Mouse (Mus musculus): ENCODE results near the gene Vamp5. TPM values are rescaled to one million over a fixed set of nuclear protein-coding genes. Genes with fewer than 3 reads are reported as not detected.

Vamp5 gene
- polyA plus RNA-seq, 1 experiment from 2014 or later, result 15.8 TPM

- WGBS, result 61% methylated on average over 5 of the region's 5 CpGs
- ATAC-seq (replicated peaks; ENCODE audit: insufficient number of reproducible peaks, low FRiP score, low TSS enrichment, low read depth), result no peak
- no peak for DNase-seq (ENCODE audit: low spot score)
Measured at GRCm38 (mm10) chr6:72361121-72361551, 19.1 kb downstream of the Vamp5 start.

GRCm38 (mm10) chr6:72360599-72360935 lies 19.7 kb downstream of the Vamp5 start:
- H3K9ac ChIP-seq (replicated peaks; ENCODE audit: low read length), result no peak overlapping the region; the same call in 1 of the 2 replicates
- no peak overlapping the region for H3K27ac ChIP-seq (replicated peaks; ENCODE audit: low read depth, low read length)
- DNase-seq (ENCODE audit: low spot score) (no peak), ATAC-seq (replicated peaks; ENCODE audit: insufficient number of reproducible peaks, low FRiP score, low TSS enrichment, low read depth) (no peak)
- WGBS, result 81% methylated on average over 7 of the region's 7 CpGs
- no peak overlapping the region for H3K4me3 ChIP-seq (ENCODE audit: low read depth, low read length)
- 0 out of 2 replicates have a peak, but pooled peaks cover 2% of the 10 kb centered on the region for H3K4me1 ChIP-seq (ENCODE audit: control insufficient read depth, insufficient read depth, low read length)
- no peaks in the 10 kb centered on the region for H3K27me3 ChIP-seq (ENCODE audit: control insufficient read depth, insufficient read depth, low read length)
- no peaks in the 10 kb centered on the region for H3K9me3 ChIP-seq (replicated peaks; ENCODE audit: control insufficient read depth, low read length)
- H3K36me3 ChIP-seq (replicated peaks; ENCODE audit: control insufficient read depth, insufficient read depth, low read depth, low read length), result peaks cover 6% of the 10 kb centered on the region
- H3K4me2 ChIP-seq (ENCODE audit: low read depth, low read length), result no peak overlapping the region

More at GRCm38 (mm10) chr6:72361121-72361551, 19.1 kb downstream of the Vamp5 start:
- no peak overlapping the region for H3K9ac ChIP-seq (replicated peaks; ENCODE audit: low read length)
- no peak overlapping the region for H3K27ac ChIP-seq (replicated peaks; ENCODE audit: low read depth, low read length)
- H3K27me3 ChIP-seq (ENCODE audit: control insufficient read depth, insufficient read depth, low read length), result no peaks in the 10 kb centered on the region
- 0 out of 2 replicates have a peak, but pooled peaks cover 2% of the 10 kb centered on the region for H3K4me1 ChIP-seq (ENCODE audit: control insufficient read depth, insufficient read depth, low read length)
- H3K4me3 ChIP-seq (ENCODE audit: low read depth, low read length), result peak overlapping the region; percentile 76; the same call in 1 of the 2 replicates
- peak overlapping the region; percentile 71 for H3K4me2 ChIP-seq (ENCODE audit: low read depth, low read length)
- no peaks in the 10 kb centered on the region for H3K9me3 ChIP-seq (replicated peaks; ENCODE audit: control insufficient read depth, low read length)
- peaks cover 6% of the 10 kb centered on the region for H3K36me3 ChIP-seq (replicated peaks; ENCODE audit: control insufficient read depth, insufficient read depth, low read depth, low read length)

DNA sequence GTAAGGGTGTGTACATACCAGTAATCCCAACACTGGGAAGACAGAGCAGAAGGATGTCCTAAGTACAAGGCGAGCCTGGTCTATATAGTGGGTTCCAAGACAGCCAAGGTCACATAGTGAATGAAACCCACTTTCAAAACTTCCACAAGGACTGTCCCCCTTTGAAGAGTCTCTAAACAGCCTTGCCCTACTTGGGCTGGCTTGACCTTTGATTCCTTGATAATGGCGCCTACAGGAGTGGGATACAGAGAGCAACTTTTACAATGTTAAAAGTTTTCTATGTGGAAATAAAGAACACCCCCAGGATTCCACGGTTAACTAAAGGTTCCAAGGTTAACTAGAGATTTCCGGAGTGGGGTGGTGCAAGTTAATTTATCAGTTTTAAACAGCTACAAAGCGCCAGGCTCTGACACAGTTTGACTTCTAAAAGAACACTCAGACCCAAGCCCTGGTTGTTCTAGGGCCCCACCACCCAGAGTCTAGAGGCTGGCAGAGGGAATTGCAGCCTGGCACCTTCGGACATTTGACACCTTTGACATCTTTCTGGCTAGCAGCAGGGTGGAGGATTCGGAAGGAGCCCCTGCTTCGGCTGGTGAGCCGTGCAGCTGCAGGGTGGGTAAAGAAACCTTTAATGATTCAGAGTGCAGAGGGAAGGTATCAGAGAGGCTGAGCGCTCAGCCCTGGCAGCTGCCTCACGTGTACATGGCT lies 20.2 kb downstream of the Vamp5 start:
- H3K9ac ChIP-seq (replicated peaks; ENCODE audit: low read length), result no peak overlapping the region; the same call in 1 of the 2 replicates
- no peak overlapping the region for H3K27ac ChIP-seq (replicated peaks; ENCODE audit: low read depth, low read length)
- H3K4me3 ChIP-seq (ENCODE audit: low read depth, low read length), result no peak overlapping the region
- no peak for DNase-seq (ENCODE audit: low spot score)
- no peaks in the 10 kb centered on the region for H3K9me3 ChIP-seq (replicated peaks; ENCODE audit: control insufficient read depth, low read length)
- 0 out of 2 replicates have a peak, but pooled peaks cover 2% of the 10 kb centered on the region for H3K4me1 ChIP-seq (ENCODE audit: control insufficient read depth, insufficient read depth, low read length)
- H3K36me3 ChIP-seq (replicated peaks; ENCODE audit: control insufficient read depth, insufficient read depth, low read depth, low read length), result peaks cover 6% of the 10 kb centered on the region
- no peak overlapping the region for H3K4me2 ChIP-seq (ENCODE audit: low read depth, low read length)
- H3K27me3 ChIP-seq (ENCODE audit: control insufficient read depth, insufficient read depth, low read length), result no peaks in the 10 kb centered on the region
- 82% methylated on average over 11 of the region's 11 CpGs for WGBS
- no peak for ATAC-seq (replicated peaks; ENCODE audit: insufficient number of reproducible peaks, low FRiP score, low TSS enrichment, low read depth)

DNA sequence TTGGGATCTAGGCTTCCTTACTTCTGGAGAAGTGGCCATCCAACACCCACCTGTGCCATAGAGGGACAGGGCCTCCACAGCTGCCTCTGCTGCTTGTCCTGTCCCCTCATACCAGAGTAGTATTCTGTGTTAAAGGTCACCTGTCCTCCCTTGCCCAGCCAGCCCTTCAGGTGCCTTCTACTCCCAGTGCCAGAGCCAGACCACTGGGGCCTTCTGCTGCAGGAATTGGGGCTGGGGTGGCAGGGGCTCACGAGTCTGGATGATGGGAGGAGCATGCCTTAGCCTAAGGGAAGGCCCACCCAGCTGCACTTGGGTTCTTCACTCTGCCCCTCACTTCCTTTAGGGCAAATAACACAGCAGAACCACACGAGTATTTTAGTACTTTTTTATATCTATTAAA lies 20.9 kb downstream of the Vamp5 start:
- DNase-seq (ENCODE audit: low spot score) (no peak), ATAC-seq (replicated peaks; ENCODE audit: insufficient number of reproducible peaks, low FRiP score, low TSS enrichment, low read depth) (no peak)
- peaks cover 6% of the 10 kb centered on the region for H3K36me3 ChIP-seq (replicated peaks; ENCODE audit: control insufficient read depth, insufficient read depth, low read depth, low read length)
- no peaks in the 10 kb centered on the region for H3K27me3 ChIP-seq (ENCODE audit: control insufficient read depth, insufficient read depth, low read length)
- H3K4me2 ChIP-seq (ENCODE audit: low read depth, low read length), result no peak overlapping the region
- no peak overlapping the region for H3K9ac ChIP-seq (replicated peaks; ENCODE audit: low read length)
- H3K4me1 ChIP-seq (ENCODE audit: control insufficient read depth, insufficient read depth, low read length), result peaks cover 2% of the 10 kb centered on the region; the same call in 1 of the 2 replicates
- WGBS, result 71% methylated on average over 2 of the region's 2 CpGs
- H3K4me3 ChIP-seq (ENCODE audit: low read depth, low read length), result no peak overlapping the region
- H3K27ac ChIP-seq (replicated peaks; ENCODE audit: low read depth, low read length), result no peak overlapping the region
- no peaks in the 10 kb centered on the region for H3K9me3 ChIP-seq (replicated peaks; ENCODE audit: control insufficient read depth, low read length)

- H3K4me2 ChIP-seq (ENCODE audit: low read depth, low read length), result no peak overlapping the region
- H3K4me1 ChIP-seq (ENCODE audit: control insufficient read depth, insufficient read depth, low read length), result peaks cover 2% of the 10 kb centered on the region; the same call in 1 of the 2 replicates
- no peak overlapping the region for H3K27ac ChIP-seq (replicated peaks; ENCODE audit: low read depth, low read length)
- 88% methylated on average over 10 of the region's 10 CpGs for WGBS
- H3K9me3 ChIP-seq (replicated peaks; ENCODE audit: control insufficient read depth, low read length), result no peaks in the 10 kb centered on the region
- H3K27me3 ChIP-seq (ENCODE audit: control insufficient read depth, insufficient read depth, low read length), result no peaks in the 10 kb centered on the region
- H3K36me3 ChIP-seq (replicated peaks; ENCODE audit: control insufficient read depth, insufficient read depth, low read depth, low read length), result peaks cover 6% of the 10 kb centered on the region
- no peak for DNase-seq (ENCODE audit: low spot score)
- no peak for ATAC-seq (replicated peaks; ENCODE audit: insufficient number of reproducible peaks, low FRiP score, low TSS enrichment, low read depth)
- H3K9ac ChIP-seq (replicated peaks; ENCODE audit: low read length), result no peak overlapping the region
- no peak overlapping the region for H3K4me3 ChIP-seq (ENCODE audit: low read depth, low read length)
Measured at GRCm38 (mm10) chr6:72358086-72358764, 22.0 kb downstream of the Vamp5 start.

- Histone ChIP-seq H3K36me3 (replicated peaks; ENCODE audit: control insufficient read depth, insufficient read depth, low read depth, low read length) (peaks cover 6% of the 10 kb centered on the region), H3K9ac (replicated peaks; ENCODE audit: low read length) (no peak overlapping the region)
- no peak for DNase-seq (ENCODE audit: low spot score)
Measured at GRCm38 (mm10) chr6:72357164-72358079, 22.8 kb downstream of the Vamp5 start.

GRCm38 (mm10) chr6:72356001-72356532 lies 24.2 kb downstream of the Vamp5 start:
- Histone ChIP-seq H3K27me3 (ENCODE audit: control insufficient read depth, insufficient read depth, low read length) (no peaks in the 10 kb centered on the region), H3K4me3 (ENCODE audit: low read depth, low read length) (peak overlapping the region; percentile 56), H3K9me3 (replicated peaks; ENCODE audit: control insufficient read depth, low read length) (no peaks in the 10 kb centered on the region), H3K4me2 (ENCODE audit: low read depth, low read length) (peak overlapping the region; percentile 97), H3K9ac (replicated peaks; ENCODE audit: low read length) (peak overlapping the region; percentile 72), H3K4me1 (ENCODE audit: control insufficient read depth, insufficient read depth, low read length) (peaks cover under 1% of the 10 kb centered on the region; the same call in 1 of the 2 replicates), H3K27ac (replicated peaks; ENCODE audit: low read depth, low read length) (no peak overlapping the region), H3K36me3 (replicated peaks; ENCODE audit: control insufficient read depth, insufficient read depth, low read depth, low read length) (peaks cover 6% of the 10 kb centered on the region)
- WGBS, result 33% methylated on average over 8 of the region's 8 CpGs
- DNase-seq (ENCODE audit: low spot score) (no peak), ATAC-seq (replicated peaks; ENCODE audit: insufficient number of reproducible peaks, low FRiP score, low TSS enrichment, low read depth) (0 out of 2 replicates have a peak, but pooled peaks have one; percentile 5)

More at GRCm38 (mm10) chr6:72357164-72358079, 22.8 kb downstream of the Vamp5 start:
- Histone ChIP-seq H3K9me3 (replicated peaks; ENCODE audit: control insufficient read depth, low read length) (no peaks in the 10 kb centered on the region), H3K4me1 (ENCODE audit: control insufficient read depth, insufficient read depth, low read length) (peaks cover 2% of the 10 kb centered on the region; the same call in 1 of the 2 replicates), H3K27me3 (ENCODE audit: control insufficient read depth, insufficient read depth, low read length) (no peaks in the 10 kb centered on the region), H3K4me2 (ENCODE audit: low read depth, low read length) (no peak overlapping the region), H3K27ac (replicated peaks; ENCODE audit: low read depth, low read length) (no peak overlapping the region), H3K4me3 (ENCODE audit: low read depth, low read length) (no peak overlapping the region)
- WGBS, result 78% methylated on average over 5 of the region's 5 CpGs
- ATAC-seq (replicated peaks; ENCODE audit: insufficient number of reproducible peaks, low FRiP score, low TSS enrichment, low read depth), result no peak

Data from embryonic facial prominence, embryonic 11.5 days (tissue).